Comparison of ENCODE assay signal across 12 mouse cellular contexts in genomic region chr11:61275106-61275505, GRCm38 (mm10).
"Had no signal": no experiment of that assay in that cellular context is flagged by ENCODE, and none has a peak within 500 bp of the region (broad histone marks: within the 10 kb centered on the region; RNA-seq: fewer than 3 reads in every experiment).

No protein-coding gene starts in this region.

- H3K4me1 ChIP-seq: hindbrain, embryonic 15.5 days; limb, embryonic 12.5 days; midbrain, embryonic 15.5 days; neural tube, embryonic 12.5 days had no signal

- H3K36me3 ChIP-seq: hindbrain, embryonic 15.5 days; limb, embryonic 12.5 days; lung, embryonic 15.5 days; midbrain, embryonic 15.5 days; neural tube, embryonic 12.5 days had no signal

- H3K4me2 ChIP-seq: hindbrain, embryonic 15.5 days; limb, embryonic 12.5 days; lung, embryonic 15.5 days; midbrain, embryonic 11.5 days; midbrain, embryonic 15.5 days; neural tube, embryonic 12.5 days had no signal

- DNase-seq: kidney, adult 11 months; kidney, adult 9 months; kidney, postnatal 14 days; layer of hippocampus, postnatal 36 days; thymus, adult 2 months; thymus, postnatal 36 days had no signal

- H3K9ac ChIP-seq: hindbrain, embryonic 15.5 days; limb, embryonic 12.5 days; lung, embryonic 15.5 days; midbrain, embryonic 15.5 days; neural tube, embryonic 12.5 days had no signal

- H3K4me3 ChIP-seq: hindbrain, embryonic 15.5 days; limb, embryonic 12.5 days; lung, embryonic 15.5 days; midbrain, embryonic 15.5 days; neural tube, embryonic 12.5 days had no signal

- H3K9me3 ChIP-seq: hindbrain, embryonic 15.5 days; limb, embryonic 12.5 days; lung, embryonic 15.5 days; midbrain, embryonic 15.5 days; neural tube, embryonic 12.5 days had no signal

- H3K27me3 ChIP-seq: hindbrain, embryonic 15.5 days; limb, embryonic 12.5 days; lung, embryonic 15.5 days; midbrain, embryonic 15.5 days; neural tube, embryonic 12.5 days had no signal

- ATAC-seq: midbrain, embryonic 15.5 days had no signal

- H3K27ac ChIP-seq: hindbrain, embryonic 15.5 days; limb, embryonic 12.5 days; lung, embryonic 15.5 days; midbrain, embryonic 15.5 days; neural tube, embryonic 12.5 days had no signal
